Mouse (Mus musculus): ENCODE measurements at regions not wholly inside any gene's neighbourhood (a gene's known extent, or its start where the extent isn't known, plus 50 kb on each side); places are given as distances from the start of the nearest gene placed in this dataset.

DNA sequence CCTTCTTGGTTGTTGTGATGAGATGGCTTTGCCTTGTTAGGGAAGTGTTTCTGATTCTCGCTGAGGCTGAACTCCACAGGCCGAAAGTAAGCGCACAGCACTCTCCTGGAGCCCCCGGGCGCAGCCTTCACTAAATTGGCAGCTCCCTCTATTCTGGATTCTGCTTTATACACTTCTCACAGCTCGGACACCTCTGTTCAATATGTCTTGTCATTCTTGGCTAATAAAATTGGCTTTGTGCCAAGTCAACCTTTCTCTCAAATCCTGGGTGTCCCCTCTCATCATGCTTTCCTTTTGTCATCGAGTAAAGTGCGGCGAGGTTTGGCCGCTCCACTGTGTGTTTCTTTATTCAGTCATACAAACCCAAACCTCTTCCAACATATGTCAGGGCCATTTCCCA, 217.2 kb upstream of the Epha4 start:
- TF ChIP-seq CTCF (IDR thresholded peaks at IDR 0.05; ENCODE audit: borderline replicate concordance, insufficient read depth, low read length) (no peak), POLR2A (IDR thresholded peaks at IDR 0.05; ENCODE audit: low read depth, low read length) (no peak)
